Mouse (Mus musculus): ENCODE results near the gene Olfr437. TPM values are rescaled to one million over a fixed set of nuclear protein-coding genes. Genes with fewer than 3 reads are reported as not detected.
"Not testable (repeated sequence)": the region's sequence is repeated elsewhere in the genome, so short reads cannot be mapped to it uniquely, and the experiment has no call there.

Gene Olfr437
- polyA plus RNA-seq (2016; fragmentation: Nextera tagmentation; extraction: Ambion mirVana), result not detected in 2 replicates

GRCm38 (mm10) chr6:43162982-43163381 lies at the start of gene Olfr437:
Gene Olfr437, plus strand, starts transcription at chr6:43163282.
- no peak within 1 kb of the TSS for H3K4me3 ChIP-seq
- H3K27ac ChIP-seq, result no peak within 1 kb of the TSS
- 78% methylated on average over 3 of the region's 3 CpGs for WGBS
- no peaks in the 10 kb centered on the region for H3K36me3 ChIP-seq
- no peaks in the 10 kb centered on the region for H3K4me1 ChIP-seq (replicated peaks)
- no peak for DNase-seq (ENCODE audit: low spot score)
- no peaks in the 10 kb centered on the region for H3K9me3 ChIP-seq
- no peaks in the 10 kb centered on the region for H3K27me3 ChIP-seq (ENCODE audit: insufficient read depth, poor library complexity, severe bottlenecking)

GRCm38 (mm10) chr6:43146267-43146666 lies 16.8 kb upstream of the Olfr437 start, which contains the start of gene Olfr237-ps1:
Gene Olfr237-ps1, plus strand, starts transcription at chr6:43146567.
- H3K4me1 ChIP-seq (replicated peaks); H3K36me3 ChIP-seq; H3K4me3 ChIP-seq; H3K27ac ChIP-seq; H3K9me3 ChIP-seq; H3K27me3 ChIP-seq (ENCODE audit: insufficient read depth, poor library complexity, severe bottlenecking); DNase-seq (ENCODE audit: low spot score): not testable (repeated sequence)
- WGBS, result 92% methylated on average over 2 of the region's 2 CpGs

- no peaks in the 10 kb centered on the region for H3K4me1 ChIP-seq (replicated peaks)
- WGBS, result 80% methylated on average over 1 of the region's 1 CpGs
- no peak for DNase-seq (ENCODE audit: low spot score)
- no peak overlapping the region for H3K4me3 ChIP-seq
- no peaks in the 10 kb centered on the region for H3K36me3 ChIP-seq
- no peak overlapping the region for H3K27ac ChIP-seq
- no peaks in the 10 kb centered on the region for H3K9me3 ChIP-seq
- H3K27me3 ChIP-seq (ENCODE audit: insufficient read depth, poor library complexity, severe bottlenecking), result no peaks in the 10 kb centered on the region
These were observed 3.6 kb upstream of the Olfr437 start for GRCm38 (mm10) chr6:43159502-43159901.

- Histone ChIP-seq H3K9me3 (no peaks in the 10 kb centered on the region), H3K4me1 (replicated peaks) (no peaks in the 10 kb centered on the region), H3K36me3 (no peaks in the 10 kb centered on the region), H3K27ac (no peak overlapping the region), H3K27me3 (ENCODE audit: insufficient read depth, poor library complexity, severe bottlenecking) (no peaks in the 10 kb centered on the region), H3K4me3 (no peak overlapping the region)
- WGBS, result 99% methylated on average over 4 of the region's 4 CpGs
- no peak for DNase-seq (ENCODE audit: low spot score)
These were observed 4.2 kb downstream of the Olfr437 start for GRCm38 (mm10) chr6:43167246-43167645.

GRCm38 (mm10) chr6:43171840-43172239 lies 8.8 kb downstream of the Olfr437 start, which contains the start of gene Olfr13:
Gene Olfr13, plus strand, starts transcription at chr6:43172140.
- H3K27me3 ChIP-seq (ENCODE audit: insufficient read depth, poor library complexity, severe bottlenecking), result no peaks in the 10 kb centered on the region
- no peak for DNase-seq (ENCODE audit: low spot score)
- H3K4me3 ChIP-seq, result no peak within 1 kb of the TSS
- no peaks in the 10 kb centered on the region for H3K4me1 ChIP-seq (replicated peaks)
- H3K36me3 ChIP-seq, result no peaks in the 10 kb centered on the region
- 80% methylated on average over 4 of the region's 4 CpGs for WGBS
- H3K27ac ChIP-seq, result no peak within 1 kb of the TSS
- H3K9me3 ChIP-seq, result no peaks in the 10 kb centered on the region

GRCm38 (mm10) chr6:43178129-43178528 lies 15.0 kb downstream of the Olfr437 start:
- no peaks in the 10 kb centered on the region for H3K27me3 ChIP-seq (ENCODE audit: insufficient read depth, poor library complexity, severe bottlenecking)
- no peaks in the 10 kb centered on the region for H3K9me3 ChIP-seq
- 73% methylated on average over 1 of the region's 1 CpGs for WGBS
- no peak overlapping the region for H3K27ac ChIP-seq
- H3K4me3 ChIP-seq, result no peak overlapping the region
- H3K4me1 ChIP-seq (replicated peaks), result no peaks in the 10 kb centered on the region
- DNase-seq (ENCODE audit: low spot score), result no peak
- H3K36me3 ChIP-seq, result no peaks in the 10 kb centered on the region

GRCm38 (mm10) chr6:43178584-43179501 lies 15.8 kb downstream of the Olfr437 start:
- no peaks in the 10 kb centered on the region for H3K36me3 ChIP-seq
- no peaks in the 10 kb centered on the region for H3K9me3 ChIP-seq
- H3K4me3 ChIP-seq, result no peak overlapping the region
- WGBS, result 72% methylated on average over 6 of the region's 6 CpGs
- no peak overlapping the region for H3K27ac ChIP-seq
- no peaks in the 10 kb centered on the region for H3K27me3 ChIP-seq (ENCODE audit: insufficient read depth, poor library complexity, severe bottlenecking)
- DNase-seq (ENCODE audit: low spot score), result no peak
- no peaks in the 10 kb centered on the region for H3K4me1 ChIP-seq (replicated peaks)

- Histone ChIP-seq H3K27me3 (ENCODE audit: insufficient read depth, poor library complexity, severe bottlenecking) (no peaks in the 10 kb centered on the region), H3K4me1 (replicated peaks) (no peaks in the 10 kb centered on the region), H3K9me3 (no peaks in the 10 kb centered on the region), H3K36me3 (no peaks in the 10 kb centered on the region), H3K4me3 (no peak overlapping the region), H3K27ac (no peak overlapping the region)
- DNase-seq (ENCODE audit: low spot score), result no peak
- WGBS, result 84% methylated on average over 3 of the region's 3 CpGs
These were observed 27.9 kb downstream of the Olfr437 start for GRCm38 (mm10) chr6:43190986-43191385.

GRCm38 (mm10) chr6:43196781-43197180 lies 33.7 kb downstream of the Olfr437 start, which contains the start of gene Olfr435:
Gene Olfr435, plus strand, starts transcription at chr6:43197146.
- Histone ChIP-seq H3K4me1 (replicated peaks) (no peaks in the 10 kb centered on the region), H3K36me3 (no peaks in the 10 kb centered on the region), H3K9me3 (no peaks in the 10 kb centered on the region), H3K27me3 (ENCODE audit: insufficient read depth, poor library complexity, severe bottlenecking) (no peaks in the 10 kb centered on the region), H3K4me3 (no peak within 1 kb of the TSS), H3K27ac (no peak within 1 kb of the TSS)
- DNase-seq (ENCODE audit: low spot score), result no peak

- Histone ChIP-seq H3K27ac (no peak overlapping the region), H3K4me3 (no peak overlapping the region), H3K9me3 (no peaks in the 10 kb centered on the region), H3K27me3 (ENCODE audit: insufficient read depth, poor library complexity, severe bottlenecking) (no peaks in the 10 kb centered on the region), H3K36me3 (no peaks in the 10 kb centered on the region), H3K4me1 (replicated peaks) (no peaks in the 10 kb centered on the region)
- 88% methylated on average over 3 of the region's 3 CpGs for WGBS
- no peak for DNase-seq (ENCODE audit: low spot score)
These were observed 35.0 kb downstream of the Olfr437 start for GRCm38 (mm10) chr6:43198094-43198493.

GRCm38 (mm10) chr6:43202786-43203185 lies 39.7 kb downstream of the Olfr437 start:
- H3K27ac ChIP-seq, result no peak overlapping the region
- no peak overlapping the region for H3K4me3 ChIP-seq
- no peaks in the 10 kb centered on the region for H3K9me3 ChIP-seq
- H3K36me3 ChIP-seq, result no peaks in the 10 kb centered on the region
- H3K27me3 ChIP-seq (ENCODE audit: insufficient read depth, poor library complexity, severe bottlenecking), result no peaks in the 10 kb centered on the region
- no peaks in the 10 kb centered on the region for H3K4me1 ChIP-seq (replicated peaks)
- DNase-seq (ENCODE audit: low spot score), result no peak

- H3K9me3 ChIP-seq, result no peaks in the 10 kb centered on the region
- H3K27me3 ChIP-seq (ENCODE audit: insufficient read depth, poor library complexity, severe bottlenecking), result no peaks in the 10 kb centered on the region
- DNase-seq (ENCODE audit: low spot score), result no peak
- no peaks in the 10 kb centered on the region for H3K36me3 ChIP-seq
- no peak overlapping the region for H3K27ac ChIP-seq
- no peak overlapping the region for H3K4me3 ChIP-seq
- no peaks in the 10 kb centered on the region for H3K4me1 ChIP-seq (replicated peaks)
- 43% methylated on average over 2 of the region's 2 CpGs for whole genome bisulfite sequencing
These were observed 42.3 kb downstream of the Olfr437 start for GRCm38 (mm10) chr6:43205355-43205754.

GRCm38 (mm10) chr6:43212873-43213272 lies 49.8 kb downstream of the Olfr437 start, which contains the start of gene Olfr434:
Gene Olfr434, plus strand, starts transcription at chr6:43213021.
- not testable (repeated sequence) for H3K36me3 ChIP-seq

More at GRCm38 (mm10) chr6:43212873-43213272, 49.8 kb downstream of the Olfr437 start, which contains the start of gene Olfr434:
- not testable (repeated sequence) for H3K4me1 ChIP-seq (replicated peaks); H3K4me3 ChIP-seq; H3K27me3 ChIP-seq (ENCODE audit: insufficient read depth, poor library complexity, severe bottlenecking); H3K27ac ChIP-seq; DNase-seq (ENCODE audit: low spot score); H3K9me3 ChIP-seq
